Mouse (Mus musculus): Measurements from ENCODE around the gene Vegfa.

DNA sequence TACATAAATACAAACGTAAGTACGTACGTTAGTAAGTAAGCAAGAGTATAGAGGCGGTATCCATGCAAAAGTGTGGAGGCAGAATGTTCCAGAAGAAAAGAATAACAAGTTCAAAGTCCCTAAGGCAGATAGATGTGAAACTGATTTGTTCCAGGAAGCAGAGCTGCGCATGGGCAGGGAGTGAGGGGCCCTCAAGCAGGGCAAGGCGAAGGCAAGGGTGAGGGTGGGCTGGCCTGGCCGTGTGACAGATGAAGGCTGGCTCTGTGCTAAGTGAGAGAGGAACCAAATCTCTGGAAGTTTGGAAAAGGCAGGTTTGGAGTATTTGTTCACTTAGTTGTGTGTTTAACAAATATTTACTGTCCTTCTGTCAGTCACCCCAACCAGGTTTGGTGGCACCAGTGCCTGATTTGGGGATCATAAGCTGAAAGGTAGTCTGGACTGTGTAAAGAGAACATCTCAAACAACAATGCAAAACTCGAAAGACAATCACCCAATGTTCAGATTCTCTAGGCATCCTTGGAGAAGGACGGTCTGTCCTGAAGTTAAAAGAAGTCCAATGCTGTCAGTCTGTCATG, 32.7 kb downstream of the Vegfa start:
- TF ChIP-seq CEBPB (IDR thresholded peaks at IDR 0.05; ENCODE audit: low read depth) (no peak), CTCF (IDR thresholded peaks at IDR 0.05; ENCODE audit: control insufficient read depth, insufficient read depth, insufficient read length) (no peak), MAX (IDR thresholded peaks at IDR 0.05) (no peak), USF1 (IDR thresholded peaks at IDR 0.05; ENCODE audit: low read depth) (no peak), MYOG (IDR thresholded peaks at IDR 0.05; ENCODE audit: control insufficient read depth, extremely low read depth, insufficient read length) (no peak), MYOD1 (IDR thresholded peaks at IDR 0.05; ENCODE audit: control insufficient read depth, insufficient read length, low read depth) (no peak), FOSL1 (IDR thresholded peaks at IDR 0.05; ENCODE audit: insufficient read depth, low read length, poor library complexity, severe bottlenecking) (no peak)
